Mouse (Mus musculus): Measurements from ENCODE around the gene Sec24a. TPM values are rescaled to one million over a fixed set of nuclear protein-coding genes. Genes with fewer than 3 reads are reported as not detected.
A peak's percentile ranks its signal among the peaks of the same experiment; 100 is the strongest.

Gene Sec24a
- total RNA-seq, 4 experiments from 2014 or later: 15.0 to 16.9 (median 16.2) TPM

DNA sequence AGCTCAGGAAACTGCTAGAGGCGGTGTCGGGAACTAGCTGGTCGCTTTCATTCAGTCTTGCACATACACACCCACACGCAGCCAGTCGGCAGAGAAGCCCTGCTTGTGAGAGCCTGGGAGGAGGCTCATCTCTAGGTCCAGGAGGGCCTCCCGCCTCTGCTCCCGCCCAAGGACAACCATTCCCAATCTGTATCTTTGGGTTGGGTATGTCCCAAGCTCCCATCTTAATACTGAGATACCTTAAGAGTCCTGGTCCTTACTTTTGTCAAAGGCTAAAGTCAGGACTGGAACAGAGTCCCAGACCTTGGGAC is 113.6 kb downstream of the Sec24a start:
- DNase-seq (ENCODE audit: low spot score): no peak

DNA sequence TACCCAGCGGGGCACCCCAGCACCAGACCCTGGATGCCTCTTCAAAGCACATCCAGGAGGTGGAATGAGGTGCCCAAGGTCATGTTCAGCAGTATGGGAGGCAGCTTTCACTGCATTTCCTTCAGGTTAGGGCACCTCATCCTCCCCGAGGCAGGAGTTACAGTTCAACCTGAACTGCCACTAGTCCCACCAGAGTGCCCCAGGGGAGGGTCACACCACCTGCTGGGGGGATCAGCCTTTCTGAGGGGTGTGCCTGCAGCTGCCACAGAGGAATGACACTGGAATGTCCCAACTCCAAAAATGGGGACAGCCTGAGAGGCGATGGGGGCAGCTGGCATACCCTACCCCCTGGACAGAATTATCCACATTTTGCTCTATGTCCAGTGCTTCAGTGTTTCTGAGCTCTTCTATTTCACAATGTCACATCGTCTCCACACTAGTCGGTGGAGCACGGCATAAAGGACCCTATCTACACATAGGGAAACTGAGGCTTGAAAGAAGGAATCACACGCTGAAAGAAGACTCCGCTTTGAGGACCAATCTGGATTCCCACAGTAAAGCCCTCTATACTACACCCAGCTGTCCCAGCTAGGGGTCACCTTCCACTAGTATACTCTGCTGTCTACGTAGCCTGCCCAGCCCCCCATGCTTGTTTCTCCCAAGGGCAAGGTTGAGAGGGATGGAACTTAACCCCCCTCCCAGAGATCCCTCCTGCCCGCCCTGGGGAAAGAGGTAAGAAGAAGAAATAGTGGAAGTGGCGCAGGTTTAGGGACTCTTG is 114.1 kb downstream of the Sec24a start:
- DNase-seq (ENCODE audit: low spot score): no peak

DNA sequence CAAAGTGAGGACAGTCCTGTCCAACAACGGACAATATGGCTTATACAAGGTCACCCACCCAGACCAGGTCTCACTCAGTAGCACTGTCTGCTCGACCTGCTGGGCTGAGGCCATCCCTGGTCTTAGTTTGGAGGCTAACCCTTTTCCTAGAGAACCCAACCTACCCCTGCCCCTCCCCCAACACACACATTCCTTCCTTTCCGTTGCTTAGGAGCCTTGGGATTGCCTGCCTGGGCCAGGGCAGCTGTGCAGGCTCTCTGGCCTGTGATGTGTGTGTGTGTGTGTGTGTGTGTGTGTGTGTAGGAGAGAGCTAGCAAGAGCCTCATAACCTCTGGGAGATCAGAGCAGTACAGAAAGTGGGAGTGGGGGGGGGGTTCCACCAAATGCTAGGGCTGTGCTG is 114.9 kb downstream of the Sec24a start:
- DNase-seq (ENCODE audit: low spot score): no peak

DNA sequence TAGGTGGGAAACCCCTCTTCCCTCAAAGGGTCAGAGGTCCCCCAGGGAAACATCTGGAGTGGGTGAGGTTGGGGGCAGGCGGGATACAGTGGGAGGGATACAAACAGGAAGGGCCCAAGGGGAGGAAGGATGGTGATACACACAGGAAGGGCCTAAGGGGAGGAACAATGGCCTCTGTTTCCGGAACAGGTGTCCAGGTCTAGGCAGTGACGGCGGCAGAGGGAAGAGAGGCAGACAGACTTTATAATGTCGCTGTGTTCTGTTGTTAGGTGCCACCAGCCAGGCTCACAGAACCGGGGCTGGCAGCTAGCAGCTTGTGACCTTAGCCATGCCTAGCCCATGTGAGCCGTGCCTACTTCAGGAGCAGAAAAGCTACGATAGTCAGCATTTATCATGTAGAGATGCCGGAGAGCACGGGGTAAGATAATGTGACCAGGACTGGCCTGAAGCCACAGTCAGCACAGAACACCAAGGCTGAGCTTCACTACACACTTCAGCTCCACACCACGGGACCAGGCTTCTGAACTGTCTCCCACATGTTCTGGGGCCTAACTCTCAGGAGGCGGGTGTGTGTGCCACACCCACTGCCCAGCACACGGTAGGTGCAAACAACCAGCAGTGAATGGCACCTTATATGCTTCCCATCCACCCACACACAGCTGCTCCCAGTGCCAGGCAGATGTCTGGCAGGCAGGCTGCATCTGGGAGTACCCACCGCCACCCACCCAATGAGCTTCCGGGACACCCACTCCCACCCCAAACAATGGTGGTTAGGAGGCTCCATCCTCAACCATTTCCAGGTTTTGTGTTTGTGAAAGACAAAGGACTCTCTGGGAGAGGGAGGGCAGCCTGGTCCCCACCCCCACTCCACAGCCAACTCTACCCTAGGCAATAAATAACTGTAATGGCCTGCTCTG is 116.4 kb downstream of the Sec24a start:
- peak; percentile 81 for DNase-seq (ENCODE audit: low spot score)

DNA sequence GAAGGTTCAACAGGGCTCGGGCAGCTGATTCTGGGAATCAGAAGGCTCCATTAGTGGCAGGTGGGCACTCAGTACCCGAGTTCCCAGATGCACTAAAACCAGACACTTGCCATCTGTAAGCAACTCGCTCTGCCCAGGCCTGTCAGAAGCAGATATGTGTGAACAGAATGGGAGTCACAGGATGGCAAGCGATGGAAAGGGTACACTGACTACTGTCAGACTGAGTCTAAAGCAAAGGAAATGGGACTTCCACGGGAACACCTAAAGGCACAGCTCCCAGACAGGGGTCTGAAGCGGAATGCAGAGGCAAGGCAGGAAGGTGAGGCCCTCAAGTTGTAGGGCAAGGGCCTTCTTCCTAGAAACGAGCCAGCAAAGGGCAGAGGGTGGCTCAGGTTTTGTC is 117.2 kb downstream of the Sec24a start:
- DNase-seq (ENCODE audit: low spot score): no peak

DNA sequence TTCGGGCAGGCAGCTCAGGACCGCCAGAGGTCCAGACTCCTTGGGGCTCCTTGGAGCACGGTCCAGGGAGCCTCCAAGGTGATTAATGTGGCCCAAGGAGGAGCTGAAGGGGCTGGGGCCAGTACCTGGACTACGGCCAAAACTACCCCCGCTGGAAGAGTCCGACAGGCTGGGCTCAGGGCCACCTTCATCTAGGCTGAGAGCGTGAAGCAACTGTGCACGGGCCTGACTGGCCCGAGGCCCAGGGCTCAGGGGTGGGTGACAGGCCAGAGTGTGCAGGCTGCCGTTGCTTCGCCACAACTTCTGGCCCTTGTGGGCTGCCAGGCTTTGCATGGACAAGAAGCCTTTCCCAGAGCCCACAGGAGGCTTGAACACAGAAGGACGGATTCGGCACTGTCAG is 118.1 kb downstream of the Sec24a start:
- DNase-seq (ENCODE audit: low spot score): no peak

GRCm38 (mm10) chr11:51644217-51644616 is 119.2 kb downstream of the Sec24a start:
- DNase-seq (ENCODE audit: low spot score): no peak

DNA sequence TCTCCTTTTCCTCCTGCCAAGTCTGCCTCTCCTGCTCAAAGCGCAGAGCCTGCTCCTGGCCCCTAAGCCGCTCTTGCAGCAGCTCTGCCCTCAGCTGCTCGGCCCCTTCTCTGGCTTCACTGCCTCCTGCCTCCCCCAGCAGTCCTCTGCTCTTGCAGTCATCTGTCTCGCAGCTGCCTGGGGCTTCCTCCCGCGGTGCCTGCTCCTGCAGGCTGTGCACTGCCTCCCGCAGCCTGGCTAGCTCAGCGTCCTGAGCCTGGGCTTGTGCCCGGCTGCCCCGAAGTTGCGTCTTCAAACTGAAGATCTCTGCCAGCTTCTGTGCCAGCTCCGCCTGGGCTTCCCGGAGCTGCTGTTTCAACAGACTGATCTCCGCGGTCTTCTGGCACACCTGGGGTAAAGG is 119.7 kb downstream of the Sec24a start:
- no peak for DNase-seq (ENCODE audit: low spot score)

- no peak for DNase-seq (ENCODE audit: low spot score)
These were observed 120.2 kb downstream of the Sec24a start for GRCm38 (mm10) chr11:51643202-51643601.

Other genes with a start within 250 kb of the Sec24a start
- gene Phykpl, start 178.9 kb downstream of the Sec24a start, total RNA-seq (2022): 1 to 10 TPM; 8.5 to 9.6 (median 8.9) TPM
- 100 to 1,000 TPM; 119 to 149 (median 133) TPM for gene Hnrnpab, start 156.8 kb downstream of the Sec24a start, total RNA-seq (2022)
- gene Nhp2, start 143.9 kb downstream of the Sec24a start, total RNA-seq (2022): 10 to 100 TPM; 18.4 to 23.7 (median 21.4) TPM
- 10 to 100 TPM; 12.6 to 19.1 (median 15.3) TPM for gene Rmnd5b, start 127.7 kb downstream of the Sec24a start, total RNA-seq (2022)
- 10 to 100 TPM in 3 of 4 experiments, 1 to 10 TPM in 1; 9.2 to 10.8 (median 10.3) TPM for gene N4bp3, start 112.8 kb downstream of the Sec24a start, total RNA-seq (2022)
- gene D930048N14Rik, start 112.7 kb downstream of the Sec24a start, total RNA-seq (2022): 1 to 10 TPM in 1 of 4 experiments, under 1 TPM in 3; 0.22 to 1.0 (median 0.63) TPM
- 10 to 100 TPM; 35.6 to 44.6 (median 40.8) TPM for gene 0610009B22Rik, start 74.8 kb downstream of the Sec24a start, total RNA-seq (2022)
- gene Sar1b, start 53 bp upstream of the Sec24a start, total RNA-seq (2022): 100 to 1,000 TPM; 149 to 178 (median 154) TPM
- gene Jade2, start 94.0 kb upstream of the Sec24a start, total RNA-seq (2022): 10 to 100 TPM in 3 of 4 experiments, 1 to 10 TPM in 1; 9.8 to 14.8 (median 11.8) TPM
- gene Cdkn2aipnl, start 204.0 kb upstream of the Sec24a start, total RNA-seq (2022): 10 to 100 TPM in 3 of 4 experiments, 1 to 10 TPM in 1; 9.1 to 11.6 (median 10.4) TPM
- 100 to 1,000 TPM; 300 to 368 (median 327) TPM for gene Ube2b, start 237.1 kb upstream of the Sec24a start, total RNA-seq (2022)
- 1 to 10 TPM; 3.8 to 5.5 (median 4.4) TPM for gene Cdkl3, start 240.6 kb upstream of the Sec24a start, total RNA-seq (2022)